Mouse (Mus musculus) thymus, postnatal 25 days (tissue): ENCODE data around the gene Klhdc1.

Experiments
- DNase-seq: peaks from one replicate; pipeline ENCODE4 v3.0.0; 2022

The Klhdc1 gene

GRCm38 (mm10) chr12:69297411-69298150 is 56.6 kb downstream of the Klhdc1 start:
- DNase-seq, result no peak

GRCm38 (mm10) chr12:69298281-69298680 is 57.3 kb downstream of the Klhdc1 start:
- DNase-seq, result no peak

GRCm38 (mm10) chr12:69299231-69299630 is 58.3 kb downstream of the Klhdc1 start:
- no peak for DNase-seq

- DNase-seq, result no peak
Observed at GRCm38 (mm10) chr12:69299831-69300230, 58.9 kb downstream of the Klhdc1 start.

- DNase-seq, result no peak
Observed at GRCm38 (mm10) chr12:69300391-69300790, 59.4 kb downstream of the Klhdc1 start.

- no peak for DNase-seq
Observed at GRCm38 (mm10) chr12:69302171-69302570, 61.2 kb downstream of the Klhdc1 start.

- no peak for DNase-seq
Observed at GRCm38 (mm10) chr12:69304051-69304450, 63.1 kb downstream of the Klhdc1 start.

GRCm38 (mm10) chr12:69306333-69306732 is 65.4 kb downstream of the Klhdc1 start:
- no peak for DNase-seq

- DNase-seq, result no peak
Observed at GRCm38 (mm10) chr12:69309659-69310058, 68.7 kb downstream of the Klhdc1 start.

GRCm38 (mm10) chr12:69318431-69318830 is 77.5 kb downstream of the Klhdc1 start:
- no peak for DNase-seq

- no peak for DNase-seq
Observed at GRCm38 (mm10) chr12:69331187-69331586, 90.2 kb downstream of the Klhdc1 start.

- DNase-seq, result no peak
Observed at GRCm38 (mm10) chr12:69332147-69332546, 91.2 kb downstream of the Klhdc1 start.

- peak; percentile 48 for DNase-seq
Observed at GRCm38 (mm10) chr12:69333547-69333946, 92.6 kb downstream of the Klhdc1 start.
